Mouse (Mus musculus): ENCODE measurements around the gene Irf5.

DNA sequence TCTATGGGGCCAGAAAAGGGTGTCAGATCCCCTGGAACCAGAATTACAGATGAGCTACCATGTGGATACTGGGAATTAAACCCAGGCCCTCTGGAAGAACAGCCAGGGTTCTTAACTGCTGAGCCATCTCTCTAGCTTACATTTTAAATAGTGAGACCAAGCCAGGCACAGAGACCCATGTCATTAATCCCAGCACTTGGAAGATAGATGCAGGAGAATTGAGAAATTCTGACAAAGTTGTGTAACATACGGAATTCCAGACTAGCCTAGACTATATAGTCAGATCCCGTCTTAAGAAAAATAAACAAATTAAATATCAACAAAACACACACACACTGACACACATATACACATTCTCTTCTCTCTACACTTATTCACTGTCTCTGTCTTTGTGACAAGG is 26.1 kb downstream of the Irf5 start:
- no peak for TF ChIP-seq CTCF (IDR thresholded peaks at IDR 0.05; ENCODE audit: extremely low read depth, insufficient read depth, insufficient read length, insufficient replicate concordance)
- no peak for TF ChIP-seq POLR2A (IDR thresholded peaks at IDR 0.05; ENCODE audit: low read depth, low read length)

Data from spleen, adult 2 months (tissue).